Comparison of ENCODE assay signal across 29 mouse cellular contexts in the genomic region with DNA sequence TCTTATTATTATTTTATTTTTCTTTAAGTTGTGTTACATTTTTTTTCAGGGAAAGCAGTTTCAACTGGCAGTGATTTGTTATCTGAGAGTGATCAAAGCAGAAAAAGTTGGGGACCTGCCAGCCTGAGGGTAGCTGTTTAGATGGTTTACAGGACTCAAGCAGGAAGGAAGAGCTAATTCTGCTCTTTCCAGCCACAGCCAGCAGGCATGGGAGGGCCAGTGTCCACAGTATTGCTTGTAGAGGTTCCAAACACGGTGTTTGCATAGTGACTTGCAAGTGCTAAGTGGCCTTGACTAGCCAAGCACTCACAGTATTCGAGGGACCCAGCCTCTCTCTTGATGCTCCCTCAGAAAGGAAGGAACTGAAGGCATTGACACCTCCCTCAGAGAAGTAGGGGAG. TPM values are rescaled to one million over a fixed set of nuclear protein-coding genes. Genes with fewer than 3 reads are reported as not detected.
DNase-seq lines count a peak whose midpoint lies in the region; ATAC-seq and TF ChIP-seq lines count a peak whose summit lies in the region.
"Had no signal": no experiment of that assay in that cellular context is flagged by ENCODE, and none has a peak within 500 bp of the region (broad histone marks: within the 10 kb centered on the region; RNA-seq: fewer than 3 reads in every experiment).

No protein-coding gene starts in this region.

- no peaks in the 10 kb centered on the region for H3K9me3 ChIP-seq in lung, embryonic 14.5 days (ENCODE audit: low read depth, low read length)
- H3K9me3 ChIP-seq in limb, embryonic 10.5 days (replicated peaks), result no peaks in the 10 kb centered on the region
- H3K9me3 ChIP-seq: embryonic facial prominence, embryonic 15.5 days; forebrain, embryonic 10.5 days; heart, embryonic 10.5 days; hindbrain, embryonic 13.5 days had no signal

- no peak for TF ChIP-seq CTCF in lung, embryonic 14.5 days (IDR thresholded peaks at IDR 0.05; ENCODE audit: low read depth)
- TF ChIP-seq CTCF in lung, adult 2 months (IDR thresholded peaks at IDR 0.05; ENCODE audit: insufficient read depth, low read length), result no peak

- 24% methylated on average over 2 of the region's 2 CpGs for WGBS in lung, embryonic 14.5 days
- WGBS in lung, adult 2 months, result 8% methylated on average over 2 of the region's 2 CpGs
- 32% methylated on average over 2 of the region's 2 CpGs for WGBS in limb, embryonic 10.5 days

- H3K36me3 ChIP-seq in lung, embryonic 14.5 days (ENCODE audit: insufficient read depth), result no peaks in the 10 kb centered on the region
- no peaks in the 10 kb centered on the region for H3K36me3 ChIP-seq in limb, embryonic 10.5 days
- H3K36me3 ChIP-seq: embryonic facial prominence, embryonic 15.5 days; forebrain, embryonic 10.5 days; heart, embryonic 10.5 days; hindbrain, embryonic 13.5 days had no signal

- H3K9ac ChIP-seq in lung, embryonic 14.5 days, result no peak overlapping the region
- H3K9ac ChIP-seq: embryonic facial prominence, embryonic 15.5 days; hindbrain, embryonic 13.5 days had no signal

- H3K27ac ChIP-seq in lung, embryonic 14.5 days (ENCODE audit: low read depth), result no peak overlapping the region
- H3K27ac ChIP-seq in limb, embryonic 10.5 days, result no peak overlapping the region
- H3K27ac ChIP-seq: embryonic facial prominence, embryonic 15.5 days; forebrain, embryonic 10.5 days; heart, embryonic 10.5 days; hindbrain, embryonic 13.5 days; hindbrain, postnatal 0 days had no signal

- TF ChIP-seq POLR2A in lung, adult 2 months (IDR thresholded peaks at IDR 0.05; ENCODE audit: borderline replicate concordance, extremely low read depth, low read depth, low read length), result no peak

- no peak for ATAC-seq in lung, embryonic 14.5 days (ENCODE audit: insufficient read depth)
- ATAC-seq: forebrain, embryonic 14.5 days; hindbrain, postnatal 0 days had no signal

- H3K4me3 ChIP-seq in lung, embryonic 14.5 days (ENCODE audit: low read depth, low read length), result no peak overlapping the region
- no peak overlapping the region for H3K4me3 ChIP-seq in lung, adult 2 months (replicated peaks; ENCODE audit: extremely low read depth, low read depth, low read length)
- no peak overlapping the region for H3K4me3 ChIP-seq in limb, embryonic 10.5 days
- H3K4me3 ChIP-seq: embryonic facial prominence, embryonic 15.5 days; erythroblast, embryonic 14.5 days; forebrain, embryonic 10.5 days; heart, embryonic 10.5 days; hindbrain, embryonic 13.5 days had no signal

- H3K27me3 ChIP-seq in lung, embryonic 14.5 days (ENCODE audit: insufficient read depth, low read length), result no peaks in the 10 kb centered on the region
- no peaks in the 10 kb centered on the region for H3K27me3 ChIP-seq in limb, embryonic 10.5 days (ENCODE audit: low read depth, poor library complexity, severe bottlenecking)
- H3K27me3 ChIP-seq: embryonic facial prominence, embryonic 15.5 days; hindbrain, embryonic 13.5 days had no signal

- no peaks in the 10 kb centered on the region for H3K4me1 ChIP-seq in lung, embryonic 14.5 days (ENCODE audit: insufficient read depth)
- H3K4me1 ChIP-seq in lung, adult 2 months (ENCODE audit: control insufficient read depth, insufficient read depth, low read length), result no peaks in the 10 kb centered on the region
- H3K4me1 ChIP-seq in limb, embryonic 10.5 days, result no peaks in the 10 kb centered on the region
- H3K4me1 ChIP-seq: embryonic facial prominence, embryonic 15.5 days; forebrain, embryonic 10.5 days; heart, embryonic 10.5 days; hindbrain, embryonic 13.5 days had no signal

- DNase-seq in adrenal gland, adult 2 months, result peak; percentile 50
- no peak for DNase-seq in adrenal gland, postnatal 4 days (ENCODE audit: low spot score in 2 of 2)
- DNase-seq in lung, embryonic 14.5 days, result peak; percentile 31
- no peak for DNase-seq in lung, adult 2 months
- peak; percentile 11 for DNase-seq in lung, postnatal 14 days
- no peak for DNase-seq in thymus, postnatal 10 days (ENCODE audit: low spot score in 2 of 2)
- no peak for DNase-seq in limb, embryonic 10.5 days (ENCODE audit: low spot score)
- DNase-seq: cerebellum, adult 11 months; cerebellum, adult 8-10 months; cerebellum, postnatal 14 days; embryo, embryonic 11 days; gastrocnemius, postnatal 36 days; heart, adult 18-20 months; heart, postnatal 10 days had no signal

- H3K4me2 ChIP-seq in lung, embryonic 14.5 days, result no peak overlapping the region
- H3K4me2 ChIP-seq: embryonic facial prominence, embryonic 15.5 days; hindbrain, embryonic 13.5 days had no signal

RNA-seq across cellular contexts. Expression of gene Lamtor4, which starts 13.8 kb away (rescaled TPM):
- total RNA-seq in adrenal gland, adult 2 months (2021), result 10 to 100 TPM; 72.3 to 99.9 TPM
- polyA plus RNA-seq in adrenal gland, adult 2 months (2012; rRNA removed), result 184 and 189 TPM in 2 replicates
- total RNA-seq in adrenal gland, postnatal 4 days (2021), result 10 to 100 TPM; 65.5 to 69.9 TPM
- 44.2 and 46.0 TPM in 2 replicates for polyA plus RNA-seq in lung, embryonic 14.5 days (2014; fragmentation: Nextera tagmentation; extraction: Ambion mirVana)
- polyA plus RNA-seq in lung, adult 2 months (2012; rRNA removed), result 131 and 156 TPM in 2 replicates
- polyA plus RNA-seq in limb, embryonic 10.5 days (2016; fragmentation: Nextera tagmentation; extraction: Ambion mirVana), result 35.4 and 39.7 TPM in 2 replicates

RNA-seq across cellular contexts. Expression of gene Nxpe5, which starts 15.8 kb away (rescaled TPM):
- total RNA-seq in adrenal gland, adult 2 months (2021), result under 1 TPM; 0.29 to 0.66 TPM
- polyA plus RNA-seq in adrenal gland, adult 2 months (2012; rRNA removed), result 0.17 and 0.20 TPM in 2 replicates
- total RNA-seq in adrenal gland, postnatal 4 days (2021), result under 1 TPM; 0.70 to 0.85 TPM
- not detected in 2 replicates for polyA plus RNA-seq in lung, embryonic 14.5 days (2014; fragmentation: Nextera tagmentation; extraction: Ambion mirVana)
- 0.34 and 0.57 TPM in 2 replicates for polyA plus RNA-seq in lung, adult 2 months (2012; rRNA removed)
- polyA plus RNA-seq in limb, embryonic 10.5 days (2016; fragmentation: Nextera tagmentation; extraction: Ambion mirVana), result not detected in 2 replicates
- total RNA-seq: MEL had no signal
- polyA plus RNA-seq: C2C12; embryonic facial prominence, embryonic 11.5 days; embryonic facial prominence, embryonic 15.5 days; erythroblast, embryonic 14.5 days; forebrain, embryonic 10.5 days; forebrain, embryonic 14.5 days; heart, embryonic 10.5 days; heart, embryonic 14.5 days; hindbrain, embryonic 13.5 days; hindbrain, postnatal 0 days; intestine, embryonic 14.5 days had no signal

RNA-seq across cellular contexts. Expression of gene BC037034, which starts 22.3 kb away (rescaled TPM):
- 10 to 100 TPM; 24.3 to 28.4 TPM for total RNA-seq in adrenal gland, adult 2 months (2021)
- polyA plus RNA-seq in adrenal gland, adult 2 months (2012; rRNA removed), result 93.4 and 115 TPM in 2 replicates
- 10 to 100 TPM; 27.3 to 28.1 TPM for total RNA-seq in adrenal gland, postnatal 4 days (2021)
- polyA plus RNA-seq in lung, embryonic 14.5 days (2014; fragmentation: Nextera tagmentation; extraction: Ambion mirVana), result 5.5 and 6.6 TPM in 2 replicates
- 49.4 and 50.8 TPM in 2 replicates for polyA plus RNA-seq in lung, adult 2 months (2012; rRNA removed)
- polyA plus RNA-seq in limb, embryonic 10.5 days (2016; fragmentation: Nextera tagmentation; extraction: Ambion mirVana), result 5.4 and 6.3 TPM in 2 replicates

RNA-seq across cellular contexts. Expression of gene Gal3st4, which starts 31.1 kb away (rescaled TPM):
- under 1 TPM; 0.12 to 0.28 TPM for total RNA-seq in adrenal gland, adult 2 months (2021)
- 0.07 TPM in 2 replicates for polyA plus RNA-seq in adrenal gland, adult 2 months (2012; rRNA removed)
- total RNA-seq in adrenal gland, postnatal 4 days (2021), result under 1 TPM; 0.54 to 0.64 TPM
- polyA plus RNA-seq in lung, embryonic 14.5 days (2014; fragmentation: Nextera tagmentation; extraction: Ambion mirVana), result 0.78 and 1.6 TPM in 2 replicates
- polyA plus RNA-seq in lung, adult 2 months (2012; rRNA removed), result 0.74 and 1.5 TPM in 2 replicates
- 3.3 and 3.7 TPM in 2 replicates for polyA plus RNA-seq in limb, embryonic 10.5 days (2016; fragmentation: Nextera tagmentation; extraction: Ambion mirVana)
- total RNA-seq: common myeloid progenitor, adult 5-6 weeks; hematopoietic stem cell, adult 5-6 weeks had no signal
- polyA plus RNA-seq: erythroblast, embryonic 14.5 days had no signal

RNA-seq across cellular contexts. Expression of gene Gm43720, which starts 38.2 kb away (rescaled TPM):
- total RNA-seq in adrenal gland, adult 2 months (2021), result not detected
- not detected in 2 replicates for polyA plus RNA-seq in adrenal gland, adult 2 months (2012; rRNA removed)
- total RNA-seq in adrenal gland, postnatal 4 days (2021), result not detected
- 0.12 TPM in 1 of 2 replicates, not detected in the other for polyA plus RNA-seq in lung, embryonic 14.5 days (2014; fragmentation: Nextera tagmentation; extraction: Ambion mirVana)
- 0.01 TPM in 1 of 2 replicates, not detected in the other for polyA plus RNA-seq in lung, adult 2 months (2012; rRNA removed)
- polyA plus RNA-seq in limb, embryonic 10.5 days (2016; fragmentation: Nextera tagmentation; extraction: Ambion mirVana), result 0.08 and 0.18 TPM in 2 replicates
- total RNA-seq: common myeloid progenitor, adult 5-6 weeks; gastrocnemius, adult 8-10 months; gastrocnemius, postnatal 36 days; heart, adult 18-20 months; heart, postnatal 10 days; hematopoietic stem cell, adult 5-6 weeks; hindbrain, postnatal 0 days; MEL had no signal
- polyA plus RNA-seq: C2C12; embryonic facial prominence, embryonic 11.5 days; erythroblast, embryonic 14.5 days; forebrain, embryonic 14.5 days; heart, embryonic 14.5 days had no signal

Comparison
In these comparisons a context has a peak if more than half of its experiments do, and no peak if none do; other contexts are left out.
1. DNase-seq: peak in adrenal gland, adult 2 months (single experiment), lung, embryonic 14.5 days (single experiment) and lung, postnatal 14 days (single experiment); none in adrenal gland, postnatal 4 days (0 of 2), lung, adult 2 months (single experiment), thymus, postnatal 10 days (0 of 2) and limb, embryonic 10.5 days (single experiment).